Mouse (Mus musculus) cerebellum, postnatal 10 days (tissue): ENCODE measurements around the gene Mns1.
"Not testable (repeated sequence)": the region's sequence is repeated elsewhere in the genome, so short reads cannot be mapped to it uniquely, and the experiment has no call there.

Experiments used
- DNase-seq, 2 experiments: peaks; one replicate each; pipeline ENCODE4 v3.0.0; 2021; ENCODE audit warnings: mixed read lengths in 2 of 2

Mns1 gene

GRCm38 (mm10) chr9:72427861-72428260 is 9.9 kb upstream of the Mns1 start:
- no peak for DNase-seq

- peak; percentile 34 to 42 for DNase-seq
These were observed 2.9 kb upstream of the Mns1 start for GRCm38 (mm10) chr9:72434876-72435275.

GRCm38 (mm10) chr9:72438749-72439148 is 938 bp downstream of the Mns1 start:
- DNase-seq: no peak

GRCm38 (mm10) chr9:72440358-72440757 is 2.5 kb downstream of the Mns1 start:
- DNase-seq: no peak

GRCm38 (mm10) chr9:72440948-72441926 is 3.4 kb downstream of the Mns1 start:
- no peak for DNase-seq

- DNase-seq: no peak
These were observed 4.3 kb downstream of the Mns1 start for GRCm38 (mm10) chr9:72441927-72442715.

- DNase-seq: peak; percentile 71 to 79
These were observed 10.2 kb downstream of the Mns1 start for GRCm38 (mm10) chr9:72448026-72448425.

- no peak for DNase-seq
These were observed 11.6 kb downstream of the Mns1 start for GRCm38 (mm10) chr9:72449367-72449766.

- DNase-seq: no peak
These were observed 12.0 kb downstream of the Mns1 start for GRCm38 (mm10) chr9:72449841-72450240.

GRCm38 (mm10) chr9:72450363-72450762 is 12.6 kb downstream of the Mns1 start:
- no peak for DNase-seq

GRCm38 (mm10) chr9:72451111-72451510 is 13.3 kb downstream of the Mns1 start:
- DNase-seq: no peak

- DNase-seq: not testable (repeated sequence)
These were observed 16.5 kb downstream of the Mns1 start for GRCm38 (mm10) chr9:72454281-72454680.

GRCm38 (mm10) chr9:72456374-72456773 is 18.6 kb downstream of the Mns1 start:
- no peak for DNase-seq

GRCm38 (mm10) chr9:72458233-72458632 is 20.4 kb downstream of the Mns1 start:
- DNase-seq: peak; percentile 80 to 82

GRCm38 (mm10) chr9:72459703-72460102 is 21.9 kb downstream of the Mns1 start:
- DNase-seq: no peak

- no peak for DNase-seq
These were observed 23.0 kb downstream of the Mns1 start for GRCm38 (mm10) chr9:72460767-72461166.

- no peak for DNase-seq
These were observed 24.6 kb downstream of the Mns1 start for GRCm38 (mm10) chr9:72462427-72462826.

- DNase-seq: no peak
These were observed 27.0 kb downstream of the Mns1 start for GRCm38 (mm10) chr9:72464806-72465205.

- DNase-seq: no peak
These were observed 28.0 kb downstream of the Mns1 start for GRCm38 (mm10) chr9:72465754-72466181.

- peak; percentile 30 to 38 for DNase-seq
These were observed 30.0 kb downstream of the Mns1 start for GRCm38 (mm10) chr9:72467551-72468407.

GRCm38 (mm10) chr9:72468616-72469015 is 30.8 kb downstream of the Mns1 start:
- DNase-seq: no peak

GRCm38 (mm10) chr9:72469851-72470250 is 32.0 kb downstream of the Mns1 start:
- no peak for DNase-seq

- DNase-seq: no peak
These were observed 37.7 kb downstream of the Mns1 start for GRCm38 (mm10) chr9:72475511-72475910.
